Mouse (Mus musculus) stomach, embryonic 14.5 days (tissue): ENCODE data around the gene Rmdn2. TPM values are rescaled to one million over a fixed set of nuclear protein-coding genes. Genes with fewer than 3 reads are reported as not detected.

Experiments used
- ATAC-seq: fragments of 200-750 bp; cut with Nextera tagmentation; 2 replicates; pipeline ENCODE4 v1.8.0; 2017; ENCODE audit warnings: low read depth, moderate TSS enrichment; ENCODE audit not compliant: insufficient number of reproducible peaks, insufficient read depth, low FRiP score
- H3K27ac ChIP-seq: fragments of 300-500 bp; sonication (generic); 2 replicates; pipeline ENCODE4 v1.5.1; 2014; ENCODE audit warnings: mild to moderate bottlenecking, low read length, moderate library complexity, mixed read lengths
- H3K27me3 ChIP-seq: fragments of 300-500 bp; sonication (generic); 2 replicates; pipeline ENCODE4 v1.6.1; 2014; ENCODE audit warnings: low read length, control low read depth, mixed read lengths; ENCODE audit not compliant: control insufficient read depth, insufficient read depth
- H3K36me3 ChIP-seq: fragments of 300-500 bp; sonication (generic); 2 replicates; pipeline ENCODE4 v1.6.1; 2014; ENCODE audit warnings: mild to moderate bottlenecking, control low read depth, low read length, moderate library complexity, mixed read lengths; ENCODE audit not compliant: control insufficient read depth, insufficient read depth
- H3K4me1 ChIP-seq: fragments of 300-500 bp; sonication (generic); 2 replicates; pipeline ENCODE4 v1.6.1; 2014; ENCODE audit warnings: low read length, control low read depth, mixed read lengths; ENCODE audit not compliant: control insufficient read depth, insufficient read depth
- H3K4me2 ChIP-seq: fragments of 300-500 bp; sonication (generic); replicated peaks from 2 replicates; pipeline ENCODE4 v1.6.1; 2014; ENCODE audit warnings: low read depth, low read length, control low read depth
- H3K4me3 ChIP-seq: fragments of 300-500 bp; sonication (generic); 2 replicates; pipeline ENCODE4 v1.5.1; 2014; ENCODE audit warnings: low read depth, low read length, control low read depth
- H3K9ac ChIP-seq: fragments of 300-500 bp; sonication (generic); replicated peaks from 2 replicates; pipeline ENCODE4 v1.6.1; 2014; ENCODE audit warnings: low read depth, mild to moderate bottlenecking, control low read depth, low read length, moderate library complexity, mixed read lengths
- H3K9me3 ChIP-seq: fragments of 300-500 bp; sonication (generic); 2 replicates; pipeline ENCODE4 v1.6.1; 2016; ENCODE audit warnings: low read depth, low read length, control low read depth; ENCODE audit not compliant: control insufficient read depth
- WGBS: fragments of 180-500 bp; shearing (Covaris S2); extraction: QIAGEN DNeasy Blood & Tissue Kit; methylation state at CpG from one replicate; pipeline ENCODE4 v1.1.7; 2014; 5-methylcytosine and 5-hydroxymethylcytosine counted together
- polyA plus RNA-seq: library from polyadenylated mRNA; unstranded; fragments of >200 nt; fragmentation: Nextera tagmentation; extraction: Ambion mirVana; gene quantifications from 2 replicates; pipeline ENCODE4 v1.2.1, GENCODE M21; 2014

Rmdn2 gene
- polyA plus RNA-seq, 1 experiment from 2014 or later = 15.0 TPM

DNA sequence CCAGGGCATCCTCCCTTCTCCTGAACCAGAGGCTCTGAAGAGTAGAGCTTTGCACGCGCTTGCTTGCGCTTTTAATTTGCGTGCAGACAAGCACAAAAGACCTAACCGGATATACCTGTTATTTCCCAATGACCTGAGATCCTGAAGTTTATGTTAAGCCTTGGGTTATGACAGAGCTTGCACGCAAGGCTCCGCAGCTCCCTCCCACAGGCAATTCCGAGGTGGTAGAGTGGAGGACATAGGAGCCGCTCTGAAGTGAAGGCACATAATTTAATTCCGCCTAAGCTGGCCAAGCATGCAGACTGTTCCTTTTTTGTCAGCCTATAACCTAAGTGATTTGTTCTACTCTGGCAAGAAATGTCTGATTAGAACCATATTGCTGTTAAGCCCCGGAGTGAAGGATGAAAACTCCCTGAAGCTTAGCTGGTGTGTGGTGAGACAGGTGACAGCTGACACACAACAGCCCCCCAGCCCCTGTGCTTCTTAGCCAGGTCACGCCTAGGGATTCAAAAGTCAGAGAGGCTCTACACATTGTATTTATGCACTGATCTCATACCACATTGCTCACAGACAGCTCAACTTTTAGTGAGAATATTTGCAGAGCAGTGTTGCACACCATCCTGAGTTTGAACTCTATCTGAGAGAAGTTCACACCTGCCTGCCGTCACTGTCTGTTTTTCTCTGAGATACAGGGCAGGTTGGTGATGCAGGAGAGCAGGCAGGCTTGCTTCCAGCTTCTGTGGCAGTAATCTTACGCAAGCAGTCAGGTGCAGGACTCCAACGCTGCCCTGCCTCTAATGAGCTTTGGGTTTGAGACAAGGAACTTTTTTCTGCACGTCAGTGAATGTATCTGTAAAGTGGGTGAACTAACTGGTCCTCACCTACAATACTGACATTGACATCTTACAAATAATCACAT, 117.2 kb downstream of the Rmdn2 start:
- Histone ChIP-seq H3K9ac (no peak overlapping the region), H3K9me3 (no peaks in the 10 kb centered on the region), H3K4me2 (peak overlapping the region; percentile 28), H3K36me3 (no peaks in the 10 kb centered on the region), H3K4me3 (0 out of 2 replicates have a peak overlapping the region, but pooled peaks have one; percentile 14), H3K27ac (peak overlapping the region; percentile 52), H3K4me1 (peaks cover 18% of the 10 kb centered on the region), H3K27me3 (no peaks in the 10 kb centered on the region)
- peak; percentile 61; the same call in 1 of the 2 replicates for ATAC-seq
- 14% methylated on average over 16 of the region's 16 CpGs for WGBS

GRCm38 (mm10) chr17:79730988-79731387, 119.3 kb downstream of the Rmdn2 start:
- Histone ChIP-seq H3K4me2 (no peak overlapping the region), H3K36me3 (no peaks in the 10 kb centered on the region), H3K9ac (no peak overlapping the region), H3K4me1 (peaks cover 18% of the 10 kb centered on the region), H3K27me3 (no peaks in the 10 kb centered on the region), H3K4me3 (no peak overlapping the region), H3K9me3 (no peaks in the 10 kb centered on the region), H3K27ac (no peak overlapping the region)
- ATAC-seq = no peak
- 36% methylated on average over 8 of the region's 8 CpGs for WGBS

DNA sequence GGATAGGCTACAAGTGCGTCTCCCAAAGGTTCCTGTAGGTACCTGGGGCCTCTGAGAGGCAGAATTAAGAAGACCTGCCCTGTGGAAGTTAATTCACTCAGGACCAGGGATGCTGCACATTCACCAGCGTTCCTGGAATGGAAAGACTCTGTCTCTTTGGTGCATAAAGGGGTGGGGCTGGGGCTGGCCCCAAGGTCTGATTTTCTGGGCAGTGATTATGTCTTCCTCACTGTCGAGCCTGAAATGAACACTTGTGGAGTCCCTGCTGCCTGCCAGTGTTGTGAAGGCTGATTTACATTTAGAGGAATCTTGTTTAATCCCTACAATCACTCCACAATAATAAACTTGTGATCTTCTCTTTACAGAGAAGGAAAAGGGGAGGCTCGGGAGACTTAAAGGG, 121.4 kb downstream of the Rmdn2 start:
- Histone ChIP-seq H3K9ac (no peak overlapping the region), H3K27ac (no peak overlapping the region), H3K4me2 (no peak overlapping the region), H3K4me3 (no peak overlapping the region), H3K9me3 (no peaks in the 10 kb centered on the region), H3K4me1 (peaks cover 15% of the 10 kb centered on the region), H3K27me3 (no peaks in the 10 kb centered on the region), H3K36me3 (no peaks in the 10 kb centered on the region)
- WGBS = 50% methylated on average over 4 of the region's 4 CpGs
- no peak for ATAC-seq

DNA sequence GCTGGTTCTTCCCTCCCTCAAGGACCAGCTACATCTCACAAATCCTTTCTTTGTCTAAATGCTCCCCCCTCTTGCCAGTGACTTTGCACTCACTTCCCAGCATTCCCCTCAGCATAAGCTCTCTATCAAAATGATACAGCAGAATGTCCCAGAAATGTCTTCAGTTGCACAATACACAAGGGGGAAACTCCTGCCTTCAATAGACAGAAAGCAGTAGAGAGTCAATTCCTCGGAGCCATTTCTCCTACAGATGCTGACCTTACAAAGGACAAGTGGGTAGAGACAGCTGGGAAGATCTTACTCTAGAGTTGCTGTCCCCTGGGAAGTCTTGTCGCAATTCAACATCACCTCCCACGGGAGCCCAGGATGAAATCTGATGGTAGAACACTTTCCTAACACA, 125.9 kb downstream of the Rmdn2 start:
- Histone ChIP-seq H3K4me1 (peaks cover 13% of the 10 kb centered on the region; the same call in 1 of the 2 replicates), H3K36me3 (no peaks in the 10 kb centered on the region), H3K27me3 (no peaks in the 10 kb centered on the region), H3K4me3 (no peak overlapping the region), H3K9me3 (no peaks in the 10 kb centered on the region), H3K9ac (no peak overlapping the region), H3K4me2 (no peak overlapping the region), H3K27ac (no peak overlapping the region)
- 78% methylated on average over 3 of the region's 3 CpGs for WGBS
- no peak for ATAC-seq

- Histone ChIP-seq H3K36me3 (no peaks in the 10 kb centered on the region), H3K27me3 (no peaks in the 10 kb centered on the region), H3K9ac (no peak overlapping the region), H3K9me3 (no peaks in the 10 kb centered on the region), H3K4me3 (no peak overlapping the region), H3K4me1 (peaks cover 13% of the 10 kb centered on the region; the same call in 1 of the 2 replicates), H3K27ac (no peak overlapping the region), H3K4me2 (no peak overlapping the region)
- ATAC-seq = peak; percentile 37; the same call in 1 of the 2 replicates
- WGBS = 42% methylated on average over 5 of the region's 5 CpGs
Measured at GRCm38 (mm10) chr17:79738847-79739498, 127.3 kb downstream of the Rmdn2 start.

GRCm38 (mm10) chr17:79742635-79743034, 131.0 kb downstream of the Rmdn2 start:
- H3K27ac ChIP-seq = no peak overlapping the region
- no peak for ATAC-seq
- 58% methylated on average over 5 of the region's 5 CpGs for WGBS
- H3K27me3 ChIP-seq = no peaks in the 10 kb centered on the region
- no peaks in the 10 kb centered on the region for H3K36me3 ChIP-seq
- peaks cover 16% of the 10 kb centered on the region; the same call in 1 of the 2 replicates for H3K4me1 ChIP-seq
- no peak overlapping the region for H3K9ac ChIP-seq
- H3K4me2 ChIP-seq = no peak overlapping the region
- no peak overlapping the region for H3K4me3 ChIP-seq
- no peaks in the 10 kb centered on the region; the same call in 1 of the 2 replicates for H3K9me3 ChIP-seq

Other genes starting within 250 kb of the Rmdn2 start
- 9.1 and 12.1 TPM in 2 replicates for gene Cyp1b1, start 103.2 kb downstream of the Rmdn2 start, polyA plus RNA-seq